8 mouse cellular contexts compared by ENCODE assay signal in the genomic region with DNA sequence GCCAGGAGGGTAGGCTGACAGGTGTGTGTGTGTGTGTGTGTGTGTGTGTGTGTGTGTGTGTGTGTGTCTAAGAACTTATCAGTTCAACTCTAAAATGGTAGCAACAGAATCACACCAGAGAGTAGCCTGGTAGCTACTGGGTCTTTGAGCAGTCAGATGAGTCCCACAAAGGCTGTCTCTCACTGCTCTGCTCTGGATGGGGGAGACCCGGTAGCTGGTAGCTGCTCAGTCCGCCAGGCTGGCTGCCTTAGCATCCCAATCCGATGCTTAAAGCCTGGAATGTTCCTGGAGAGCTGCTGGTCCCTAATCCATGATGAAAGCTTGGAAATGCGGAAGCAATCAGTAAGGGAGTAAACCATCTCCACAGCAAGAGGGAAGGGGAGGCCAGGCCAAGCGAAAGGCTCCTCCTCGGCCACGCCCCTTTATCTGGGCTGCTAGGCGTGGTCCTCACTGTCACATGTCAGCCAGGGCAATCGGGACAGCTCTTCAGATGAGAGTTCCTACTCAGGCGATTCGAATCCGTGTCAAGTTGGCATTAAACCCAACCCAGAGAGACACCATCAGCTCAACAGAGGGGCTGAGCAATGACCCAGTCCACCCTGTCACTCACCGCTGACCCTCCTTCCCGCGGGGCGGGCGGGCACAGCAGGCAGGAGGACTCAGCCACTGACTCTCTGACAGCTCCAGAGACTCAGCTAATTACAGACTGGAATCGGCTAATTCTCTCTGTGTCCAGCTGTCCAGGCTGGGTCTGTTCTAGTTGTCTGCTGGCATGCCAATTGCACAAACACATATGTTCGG. TPM values are rescaled to one million over a fixed set of nuclear protein-coding genes. Genes with fewer than 3 reads are reported as not detected.
A peak's percentile ranks its signal among the peaks of the same experiment; 100 is the strongest.
DNase-seq lines count a peak whose midpoint lies in the region; ATAC-seq and TF ChIP-seq lines count a peak whose summit lies in the region.

No protein-coding gene starts in this region.

- TF ChIP-seq CTCF in hindbrain, postnatal 0 days (IDR thresholded peaks at IDR 0.05; ENCODE audit: low read depth) = no peak

- ATAC-seq in CD4-positive, CD25-positive, alpha-beta regulatory T cell, adult 4 months = no peak
- ATAC-seq in hindbrain, postnatal 0 days = peak; percentile 72
- peak; percentile 70; the same call in 1 of the 2 replicates for ATAC-seq in liver, embryonic 15.5 days (ENCODE audit: insufficient read depth)
- ATAC-seq in neural tube, embryonic 11.5 days (ENCODE audit: insufficient read depth, low FRiP score, low TSS enrichment) = peak; percentile 55

- H3K4me2 ChIP-seq in hindbrain, postnatal 0 days (ENCODE audit: low read depth, low read length) = peak overlapping the region; percentile 49
- peak overlapping the region; percentile 52 for H3K4me2 ChIP-seq in liver, embryonic 15.5 days
- peak overlapping the region; percentile 52 for H3K4me2 ChIP-seq in neural tube, embryonic 11.5 days (ENCODE audit: low read depth)

- H3K36me3 ChIP-seq in hindbrain, postnatal 0 days (ENCODE audit: insufficient read depth, low read length) = no peaks in the 10 kb centered on the region
- no peaks in the 10 kb centered on the region for H3K36me3 ChIP-seq in liver, embryonic 15.5 days (replicated peaks)
- no peaks in the 10 kb centered on the region for H3K36me3 ChIP-seq in neural tube, embryonic 11.5 days (ENCODE audit: control insufficient read depth, insufficient read depth, low read length)

- DNase-seq in CD4-positive, CD25-positive, alpha-beta regulatory T cell, adult 2 months (ENCODE audit: low read depth, low spot score) = peak; percentile 40
- peak; percentile 58 for DNase-seq in c-Kit-positive CD71-positive TER-119-positive erythroid progenitor cells, embryonic 14.5 days (ENCODE audit: low spot score)
- peak; percentile 52 for DNase-seq in gastrocnemius, postnatal 25 days
- peak; percentile 43 for DNase-seq in hindbrain, postnatal 0 days (ENCODE audit: low spot score)
- peak; percentile 72 for DNase-seq in neural tube, embryonic 11.5 days (ENCODE audit: low spot score)
- DNase-seq in left cerebral cortex, postnatal 14 days (ENCODE audit: low spot score in 2 of 2) = no peak

- no peak overlapping the region for H3K27ac ChIP-seq in hindbrain, postnatal 0 days
- no peak overlapping the region for H3K27ac ChIP-seq in liver, embryonic 15.5 days (replicated peaks)
- H3K27ac ChIP-seq in neural tube, embryonic 11.5 days (ENCODE audit: low read depth, low read length) = no peak overlapping the region

- H3K4me1 ChIP-seq in hindbrain, postnatal 0 days (ENCODE audit: insufficient read depth, low read length) = peaks cover 11% of the 10 kb centered on the region
- peaks cover 13% of the 10 kb centered on the region for H3K4me1 ChIP-seq in liver, embryonic 15.5 days (replicated peaks)
- H3K4me1 ChIP-seq in neural tube, embryonic 11.5 days (ENCODE audit: control insufficient read depth, insufficient read depth, low read length) = peaks cover 7% of the 10 kb centered on the region

- H3K4me3 ChIP-seq in hindbrain, postnatal 0 days (ENCODE audit: low read length) = peak overlapping the region; percentile 17; the same call in 1 of the 2 replicates
- H3K4me3 ChIP-seq in liver, embryonic 15.5 days (replicated peaks) = 0 out of 2 replicates have a peak overlapping the region, but pooled peaks have one; percentile 15
- peak overlapping the region; percentile 23 for H3K4me3 ChIP-seq in neural tube, embryonic 11.5 days (ENCODE audit: low read depth, low read length)

- intact Hi-C loops in left cerebral cortex, postnatal 14 days (cut with DNase I) = no loop called here

- no peak overlapping the region for H3K9ac ChIP-seq in hindbrain, postnatal 0 days (replicated peaks; ENCODE audit: low read length)
- H3K9ac ChIP-seq in liver, embryonic 15.5 days = no peak overlapping the region
- peak overlapping the region; percentile 22 for H3K9ac ChIP-seq in neural tube, embryonic 11.5 days (ENCODE audit: low read length)

- H3K9me3 ChIP-seq in hindbrain, postnatal 0 days (ENCODE audit: low read length) = no peaks in the 10 kb centered on the region
- no peaks in the 10 kb centered on the region for H3K9me3 ChIP-seq in liver, embryonic 15.5 days (replicated peaks)
- no peaks in the 10 kb centered on the region for H3K9me3 ChIP-seq in neural tube, embryonic 11.5 days (ENCODE audit: control insufficient read depth, low read length)

- H3K27me3 ChIP-seq in hindbrain, postnatal 0 days (ENCODE audit: insufficient read depth, low read length) = no peaks in the 10 kb centered on the region
- H3K27me3 ChIP-seq in liver, embryonic 15.5 days = peaks cover 4% of the 10 kb centered on the region
- no peaks in the 10 kb centered on the region for H3K27me3 ChIP-seq in neural tube, embryonic 11.5 days (ENCODE audit: control insufficient read depth, insufficient read depth, low read length)

- 6% methylated on average over 19 of the region's 19 CpGs for WGBS in hindbrain, postnatal 0 days
- 11% methylated on average over 19 of the region's 19 CpGs for WGBS in liver, embryonic 15.5 days (ENCODE audit: insufficient replicate concordance)
- WGBS in neural tube, embryonic 11.5 days = 6% methylated on average over 19 of the region's 19 CpGs

RNA-seq across cellular contexts. Expression of gene Hs3st3b1, which starts 29.9 kb away (rescaled TPM):
- polyA plus RNA-seq in CD4-positive, CD25-positive, alpha-beta regulatory T cell, adult 4 months (2017; shearing (Covaris generic)) = 1 to 10 TPM; 1.7 to 2.2 TPM
- under 1 TPM; 0.49 to 0.67 TPM for total RNA-seq in gastrocnemius, postnatal 25 days (2021)
- total RNA-seq in hindbrain, postnatal 0 days (2014; rRNA removed) = 12.4 and 13.3 TPM in 2 replicates
- 2.6 and 2.8 TPM in 2 replicates for polyA plus RNA-seq in hindbrain, postnatal 0 days (2015; fragmentation: Nextera tagmentation; extraction: Ambion mirVana)
- 13.4 and 14.6 TPM in 2 replicates for polyA plus RNA-seq in liver, embryonic 15.5 days (2015; fragmentation: Nextera tagmentation; extraction: Ambion mirVana)
- polyA plus RNA-seq in neural tube, embryonic 11.5 days (2014; fragmentation: Nextera tagmentation; extraction: Ambion mirVana) = 13.0 and 14.0 TPM in 2 replicates
- total RNA-seq in left cerebral cortex, postnatal 14 days (2021) = 1 to 10 TPM in 1 of 2 experiments, under 1 TPM in 1; 0.87 to 1.3 TPM

Comparison
In these comparisons a context has a peak if more than half of its experiments do, and no peak if none do; other contexts are left out.
1. DNase-seq: peak in CD4-positive, CD25-positive, alpha-beta regulatory T cell, adult 2 months (single experiment), c-Kit-positive CD71-positive TER-119-positive erythroid progenitor cells, embryonic 14.5 days (single experiment), gastrocnemius, postnatal 25 days (single experiment), hindbrain, postnatal 0 days (single experiment) and neural tube, embryonic 11.5 days (single experiment); none in left cerebral cortex, postnatal 14 days (0 of 2).
2. Peak in every context shown above with its lines, with median percentiles within 50 percentile points of each other: H3K4me2 ChIP-seq and H3K4me3 ChIP-seq.